Mouse (Mus musculus) brain, embryonic 14.5 days (tissue): Measurements from ENCODE around the gene Trak1.

ENCODE experiments used
- CTCF ChIP-seq: fragments of 200-500 bp; IDR thresholded peaks from 2 replicates; pipeline ENCODE4 v1.5.1; 2012; ENCODE audit warnings: inconsistent platforms, mild to moderate bottlenecking, moderate library complexity, borderline replicate concordance; ENCODE audit not compliant: insufficient read depth, insufficient read length; ENCODE audit errors: extremely low read depth
- POLR2A ChIP-seq: fragments of 200-500 bp; IDR thresholded peaks from 2 replicates; pipeline ENCODE4 v1.6.1; 2012; ENCODE audit warnings: mild to moderate bottlenecking, inconsistent platforms, borderline replicate concordance; ENCODE audit not compliant: poor library complexity, insufficient read depth, insufficient read length, severe bottlenecking; ENCODE audit errors: extremely low read depth

GRCm38 (mm10) chr9:121330065-121330464, 32.8 kb downstream of the Trak1 start:
- TF ChIP-seq CTCF (no peak), POLR2A (no peak)
